In genomic region chr9:44709600-44709999, GRCm38 (mm10) we compare ENCODE assay signal across 9 mouse cellular contexts. TPM values are rescaled to one million over a fixed set of nuclear protein-coding genes. Genes with fewer than 3 reads are reported as not detected.
A peak's percentile ranks its signal among the peaks of the same experiment; 100 is the strongest.
DNase-seq lines count a peak whose midpoint lies in the region; ATAC-seq and TF ChIP-seq lines count a peak whose summit lies in the region.
"Had no signal": no experiment of that assay in that cellular context is flagged by ENCODE, and none has a peak within 500 bp of the region (broad histone marks: within the 10 kb centered on the region; RNA-seq: fewer than 3 reads in every experiment).

No protein-coding gene starts in this region.

- TF ChIP-seq CTCF in liver, adult 2 months (IDR thresholded peaks at IDR 0.05; ENCODE audit: low read depth, low read length): peak; percentile 61; the same call in 1 of the 2 replicates
- peak; percentile 52; the same call in 1 of the 2 replicates for TF ChIP-seq CTCF in cortical plate, adult 2 months (IDR thresholded peaks at IDR 0.05; ENCODE audit: extremely low read depth, insufficient read depth, low read length)

- H3K27me3 ChIP-seq in liver, adult 2 months (ENCODE audit: control insufficient read depth, insufficient read depth, low read length): no peaks in the 10 kb centered on the region
- no peaks in the 10 kb centered on the region; the same call in 1 of the 2 replicates for H3K27me3 ChIP-seq in liver, embryonic 11.5 days (replicated peaks; ENCODE audit: control insufficient read depth, insufficient read depth, low read length)

- H3K4me1 ChIP-seq in liver, adult 2 months (ENCODE audit: control insufficient read depth, insufficient read depth, low read length): peaks cover 7% of the 10 kb centered on the region; the same call in 1 of the 2 replicates
- H3K4me1 ChIP-seq in liver, embryonic 11.5 days (replicated peaks; ENCODE audit: control insufficient read depth, insufficient read depth, low read length): peaks cover 7% of the 10 kb centered on the region
- peaks cover 2% of the 10 kb centered on the region; the same call in 1 of the 2 replicates for H3K4me1 ChIP-seq in cortical plate, adult 2 months (ENCODE audit: control insufficient read depth, insufficient read depth, low read length)

- 56% methylated on average over 2 of the region's 2 CpGs for WGBS in liver, adult 2 months
- 33% methylated on average over 2 of the region's 2 CpGs for WGBS in liver, embryonic 11.5 days

- H3K9me3 ChIP-seq in liver, embryonic 11.5 days (ENCODE audit: control insufficient read depth, low read length): no peaks in the 10 kb centered on the region

- no peak overlapping the region for H3K27ac ChIP-seq in liver, adult 2 months (replicated peaks; ENCODE audit: insufficient read depth, low read depth, low read length)
- H3K27ac ChIP-seq in liver, embryonic 11.5 days (ENCODE audit: low read depth, low read length): no peak overlapping the region
- no peak overlapping the region for H3K27ac ChIP-seq in cortical plate, adult 2 months (ENCODE audit: insufficient read depth, low read length)

- no peaks in the 10 kb centered on the region for H3K79me2 ChIP-seq in liver, adult 2 months (ENCODE audit: control insufficient read depth, insufficient read depth, low read length)

- no peaks in the 10 kb centered on the region for H3K36me3 ChIP-seq in liver, adult 2 months (ENCODE audit: control insufficient read depth, insufficient read depth, low read length)
- H3K36me3 ChIP-seq in liver, embryonic 11.5 days (ENCODE audit: control insufficient read depth, insufficient read depth, low read length): 0 out of 2 replicates have a peak, but pooled peaks cover 2% of the 10 kb centered on the region

- no peak overlapping the region for H3K4me3 ChIP-seq in liver, adult 2 months (ENCODE audit: insufficient read depth, low read depth, low read length)
- H3K4me3 ChIP-seq in liver, embryonic 11.5 days (ENCODE audit: low read depth, low read length): no peak overlapping the region
- H3K4me3 ChIP-seq in cortical plate, adult 2 months (ENCODE audit: insufficient read depth, low read length): no peak overlapping the region

- DNase-seq in cerebellum, postnatal 10 days: peak; percentile 72 to 85
- no peak for DNase-seq in cerebellum, adult 18-20 months
- DNase-seq in liver, adult 2 months (ENCODE audit: extremely low read depth, low read depth, low spot score): peak; percentile 34
- no peak for DNase-seq in liver, embryonic 11.5 days (ENCODE audit: low spot score)
- DNase-seq in lung, postnatal 14 days: peak; percentile 58
- DNase-seq in right cerebral cortex, postnatal 10 days (ENCODE audit: low spot score in 2 of 2): no peak
- DNase-seq in frontal cortex, postnatal 14 days (ENCODE audit: low spot score in 2 of 2): no peak

- no peak overlapping the region for H3K9ac ChIP-seq in liver, adult 2 months (ENCODE audit: low read depth, low read length)
- H3K9ac ChIP-seq in liver, embryonic 11.5 days (ENCODE audit: low read depth, low read length): no peak overlapping the region

- no peak for TF ChIP-seq POLR2A in liver, adult 2 months (IDR thresholded peaks at IDR 0.05; ENCODE audit: extremely low read depth, insufficient read depth, low read length)
- TF ChIP-seq POLR2A in cortical plate, adult 2 months (IDR thresholded peaks at IDR 0.05; ENCODE audit: extremely low read depth, insufficient read depth, low read length): no peak

- H3K4me2 ChIP-seq in liver, embryonic 11.5 days: no peak overlapping the region

- ATAC-seq in liver, embryonic 11.5 days (replicated peaks; ENCODE audit: low FRiP score): no peak

RNA-seq across cellular contexts. Expression of gene Phldb1, which starts 25.4 kb away (rescaled TPM):
- 2.2 and 4.6 TPM in 2 replicates for total RNA-seq in liver, adult 2 months (2014; rRNA removed)
- 2.6 and 5.9 TPM in 2 replicates for polyA plus RNA-seq in liver, adult 2 months (2012; rRNA removed)
- 10.6 and 10.9 TPM in 2 replicates for polyA plus RNA-seq in liver, embryonic 11.5 days (2014; fragmentation: Nextera tagmentation; extraction: Ambion mirVana)
- 112 and 131 TPM in 2 replicates for polyA plus RNA-seq in cortical plate, adult 2 months (2012; rRNA removed)

RNA-seq across cellular contexts. Expression of gene Treh, which starts 36.6 kb away (rescaled TPM):
- total RNA-seq in liver, adult 2 months (2014; rRNA removed): 0.34 and 0.37 TPM in 2 replicates
- polyA plus RNA-seq in liver, adult 2 months (2012; rRNA removed): 0.15 and 0.17 TPM in 2 replicates
- not detected in 2 replicates for polyA plus RNA-seq in liver, embryonic 11.5 days (2014; fragmentation: Nextera tagmentation; extraction: Ambion mirVana)
- 0.10 and 0.21 TPM in 2 replicates for polyA plus RNA-seq in cortical plate, adult 2 months (2012; rRNA removed)
- polyA plus RNA-seq: neural tube, embryonic 14.5 days had no signal

RNA-seq across cellular contexts. Expression of gene Arcn1, which starts 58.0 kb away (rescaled TPM):
- 94.1 and 98.6 TPM in 2 replicates for total RNA-seq in liver, adult 2 months (2014; rRNA removed)
- polyA plus RNA-seq in liver, adult 2 months (2012; rRNA removed): 32.0 and 33.1 TPM in 2 replicates
- polyA plus RNA-seq in liver, embryonic 11.5 days (2014; fragmentation: Nextera tagmentation; extraction: Ambion mirVana): 171 and 202 TPM in 2 replicates
- 47.2 and 48.6 TPM in 2 replicates for polyA plus RNA-seq in cortical plate, adult 2 months (2012; rRNA removed)

RNA-seq across cellular contexts. Expression of gene Ift46, which starts 58.1 kb away (rescaled TPM):
- 27.5 and 33.2 TPM in 2 replicates for total RNA-seq in liver, adult 2 months (2014; rRNA removed)
- 24.3 and 33.5 TPM in 2 replicates for polyA plus RNA-seq in liver, adult 2 months (2012; rRNA removed)
- polyA plus RNA-seq in liver, embryonic 11.5 days (2014; fragmentation: Nextera tagmentation; extraction: Ambion mirVana): 48.9 and 54.0 TPM in 2 replicates
- polyA plus RNA-seq in cortical plate, adult 2 months (2012; rRNA removed): 91.1 and 95.5 TPM in 2 replicates

Comparison
In these comparisons a context has a peak if more than half of its experiments do, and no peak if none do; other contexts are left out.
1. DNase-seq: peak in cerebellum, postnatal 10 days (2 of 2), liver, adult 2 months (single experiment) and lung, postnatal 14 days (single experiment); none in cerebellum, adult 18-20 months (0 of 2), liver, embryonic 11.5 days (single experiment), right cerebral cortex, postnatal 10 days (0 of 2) and frontal cortex, postnatal 14 days (0 of 2).